Mouse (Mus musculus) liver, adult 2 months (tissue): ENCODE results near the gene AF067061.
"Not testable (repeated sequence)": the region's sequence is repeated elsewhere in the genome, so short reads cannot be mapped to it uniquely, and the experiment has no call there.

Experiments used
- CTCF ChIP-seq: fragments of 200-500 bp; IDR thresholded peaks from 2 replicates; pipeline ENCODE4 v1.5.1; 2011; ENCODE audit warnings: low read depth, low read length, control low read depth
- POLR2A ChIP-seq: fragments of 200-500 bp; IDR thresholded peaks from 2 replicates; pipeline ENCODE4 v1.6.1; 2011; ENCODE audit warnings: low read length, control low read depth; ENCODE audit not compliant: insufficient read depth; ENCODE audit errors: extremely low read depth

DNA sequence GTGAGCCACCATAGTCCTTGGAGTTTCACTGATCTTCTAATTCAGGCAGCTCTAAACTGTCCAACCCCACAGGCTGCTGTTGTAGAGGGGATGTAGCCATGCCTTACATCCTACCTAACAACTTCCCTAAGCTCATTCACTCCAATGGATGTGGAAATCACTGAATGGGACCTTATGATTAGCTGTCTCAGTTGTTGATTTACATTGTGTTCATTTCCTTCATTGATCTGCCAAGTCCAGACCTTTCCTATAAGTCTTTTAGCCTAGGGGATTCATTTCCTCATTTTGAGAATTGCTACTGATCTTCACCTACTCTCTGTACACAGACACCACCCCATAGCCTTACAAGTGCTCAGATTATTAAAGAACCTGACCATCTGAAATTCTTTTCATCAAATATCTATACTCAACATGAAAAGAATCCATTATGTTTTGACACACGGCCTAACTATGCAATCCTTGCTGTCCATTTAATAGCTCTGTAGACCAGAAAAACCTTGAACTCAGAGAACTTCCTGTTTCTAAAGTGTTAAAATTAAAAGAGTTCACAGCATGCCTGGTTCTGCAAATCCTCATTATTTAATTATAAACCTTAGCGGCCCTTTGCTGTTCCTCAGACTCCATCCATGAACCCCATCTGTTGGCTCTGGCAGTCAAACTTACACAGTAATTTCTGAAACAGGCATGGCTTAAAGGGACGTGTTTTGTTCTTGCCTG is 11.5 kb upstream of the AF067061 start:
- not testable (repeated sequence) for TF ChIP-seq CTCF, POLR2A
